Mouse (Mus musculus) gastrocnemius, adult 8-10 months (tissue): ENCODE measurements around the gene Tbc1d22a. TPM values are rescaled to one million over a fixed set of nuclear protein-coding genes. Genes with fewer than 3 reads are reported as not detected.

Source experiments
- DNase-seq, 2 experiments: peaks; one replicate each; pipeline ENCODE4 v3.0.0; 2022; ENCODE audit warnings: low spot score in 2 of 2
- total RNA-seq, 4 experiments: library from RNA; stranded (reverse); gene quantifications; 2 replicates each; pipeline ENCODE4 v1.2.4; 2022

Tbc1d22a gene
- total RNA-seq, 4 experiments from 2014 or later: 14.7 to 15.7 (median 15.3) TPM

- DNase-seq: no peak
These were observed 63.2 kb downstream of the Tbc1d22a start for GRCm38 (mm10) chr15:86277428-86277827.

GRCm38 (mm10) chr15:86279059-86279974 lies 65.1 kb downstream of the Tbc1d22a start:
- DNase-seq: no peak

- no peak for DNase-seq
These were observed 65.9 kb downstream of the Tbc1d22a start for GRCm38 (mm10) chr15:86280137-86280536.

GRCm38 (mm10) chr15:86283238-86283637 lies 69.0 kb downstream of the Tbc1d22a start:
- no peak for DNase-seq

- DNase-seq: no peak
These were observed 71.0 kb downstream of the Tbc1d22a start for GRCm38 (mm10) chr15:86285296-86285695.

- no peak for DNase-seq
These were observed 75.8 kb downstream of the Tbc1d22a start for GRCm38 (mm10) chr15:86290074-86290473.

- DNase-seq: no peak
These were observed 78.0 kb downstream of the Tbc1d22a start for GRCm38 (mm10) chr15:86292288-86292687.

- no peak for DNase-seq
These were observed 80.2 kb downstream of the Tbc1d22a start for GRCm38 (mm10) chr15:86294426-86294825.

GRCm38 (mm10) chr15:86295722-86296288 lies 81.5 kb downstream of the Tbc1d22a start:
- no peak for DNase-seq

GRCm38 (mm10) chr15:86297281-86297680 lies 83.0 kb downstream of the Tbc1d22a start:
- no peak for DNase-seq

- DNase-seq: no peak
These were observed 89.6 kb downstream of the Tbc1d22a start for GRCm38 (mm10) chr15:86303876-86304275.

GRCm38 (mm10) chr15:86304861-86305260 lies 90.6 kb downstream of the Tbc1d22a start:
- DNase-seq: no peak

GRCm38 (mm10) chr15:86305290-86305689 lies 91.0 kb downstream of the Tbc1d22a start:
- no peak for DNase-seq

GRCm38 (mm10) chr15:86309213-86309829 lies 95.1 kb downstream of the Tbc1d22a start:
- DNase-seq: no peak

- no peak for DNase-seq
These were observed 106.7 kb downstream of the Tbc1d22a start for GRCm38 (mm10) chr15:86320803-86321510.

GRCm38 (mm10) chr15:86326341-86326740 lies 112.1 kb downstream of the Tbc1d22a start:
- DNase-seq: no peak

- no peak for DNase-seq
These were observed 115.7 kb downstream of the Tbc1d22a start for GRCm38 (mm10) chr15:86329911-86330310.

- DNase-seq: no peak
These were observed 116.2 kb downstream of the Tbc1d22a start for GRCm38 (mm10) chr15:86330454-86330853.

GRCm38 (mm10) chr15:86331501-86332245 lies 117.4 kb downstream of the Tbc1d22a start:
- DNase-seq: no peak

- DNase-seq: no peak
These were observed 118.9 kb downstream of the Tbc1d22a start for GRCm38 (mm10) chr15:86333176-86333575.

- DNase-seq: no peak
These were observed 119.3 kb downstream of the Tbc1d22a start for GRCm38 (mm10) chr15:86333606-86334005.
